Mouse (Mus musculus): ENCODE results near the gene Tmem38a.

The Tmem38a gene

DNA sequence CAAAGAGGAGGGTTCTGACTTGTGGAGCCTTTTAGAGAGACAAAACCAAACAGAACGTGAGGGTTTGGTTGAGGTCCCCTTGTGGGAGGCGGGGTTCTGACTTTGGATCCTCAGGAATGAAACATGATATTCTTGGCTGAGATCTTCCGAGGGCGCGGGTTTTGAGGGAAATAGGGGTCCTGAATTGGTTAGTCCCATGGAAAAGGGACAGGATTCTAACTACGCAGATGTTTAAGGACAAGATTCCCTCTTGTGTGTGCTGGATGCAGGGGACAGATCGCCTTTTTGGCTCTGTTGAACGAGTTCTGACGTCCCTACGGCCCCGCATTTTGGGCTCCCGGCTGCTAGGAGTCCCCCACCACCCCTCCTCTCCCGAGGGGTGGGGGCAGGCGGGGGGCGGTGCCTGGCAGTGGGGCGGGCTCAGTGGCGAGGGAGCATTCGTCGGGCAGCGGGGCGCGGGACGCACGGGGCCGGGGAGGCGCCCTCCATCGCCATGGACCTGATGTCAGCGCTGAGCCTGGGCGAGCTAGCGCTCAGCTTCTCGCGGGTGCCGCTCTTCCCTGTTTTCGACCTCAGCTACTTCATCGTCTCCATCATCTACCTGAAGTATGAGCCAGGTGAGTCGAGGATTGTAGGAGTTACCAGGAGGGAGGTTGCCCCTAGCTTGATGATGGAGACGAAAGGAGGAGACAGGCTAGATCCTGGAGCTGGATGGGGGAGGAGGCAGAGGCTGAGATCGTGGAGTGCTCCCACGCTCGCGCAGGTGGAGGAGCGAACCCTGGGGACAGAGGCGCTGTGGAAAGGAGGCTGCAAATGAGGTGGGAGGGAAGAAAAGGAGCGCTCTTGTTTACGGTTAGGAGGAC, at the start of gene Tmem38a:
TSS of gene Tmem38a (plus strand) at position 445 of the 863 bp plus-strand sequence.
- DNase-seq, result peak; percentile 86

DNA sequence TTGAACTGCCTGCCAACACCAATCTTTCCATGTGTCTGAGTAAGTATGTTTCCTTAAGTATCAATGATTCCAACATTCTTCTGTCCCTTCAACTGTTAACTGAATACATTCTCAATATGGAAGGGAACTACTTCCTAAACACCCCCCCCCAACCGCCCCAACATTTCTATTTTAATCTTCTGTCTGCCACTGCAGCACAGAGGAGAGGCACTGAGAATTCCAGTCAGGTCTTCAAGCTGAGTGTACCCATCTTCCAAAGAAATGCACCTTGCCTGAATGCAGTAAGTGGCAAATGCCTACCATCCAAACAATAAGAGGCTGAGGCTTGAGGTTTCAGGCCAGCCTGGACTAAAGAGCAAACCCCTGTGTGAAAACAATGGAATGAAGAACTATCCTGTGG, 39.8 kb upstream of the Tmem38a start:
- DNase-seq, result no peak

DNA sequence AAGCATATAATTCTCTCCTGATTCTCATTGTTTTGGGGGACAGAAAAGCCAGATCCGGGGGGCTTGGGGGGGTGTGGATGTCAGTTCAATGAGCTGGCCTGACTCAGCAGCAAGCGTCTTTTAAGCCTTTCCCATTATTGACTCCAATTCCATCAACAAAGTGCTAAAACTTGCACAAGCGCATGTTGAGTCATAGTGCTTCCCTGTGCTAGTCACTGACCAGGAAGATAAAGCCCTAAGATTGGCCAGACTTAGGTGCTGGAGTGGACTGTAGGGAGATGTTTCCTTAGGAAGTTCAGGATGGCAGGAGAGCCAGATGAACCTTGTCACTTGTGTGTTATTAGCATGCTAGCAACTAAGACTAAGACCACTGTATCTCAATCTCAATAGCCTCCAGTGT, 37.0 kb upstream of the Tmem38a start:
- no peak for DNase-seq

- peak; percentile 27 for DNase-seq
Observed at GRCm38 (mm10) chr8:72539234-72539633, 32.6 kb upstream of the Tmem38a start.

DNA sequence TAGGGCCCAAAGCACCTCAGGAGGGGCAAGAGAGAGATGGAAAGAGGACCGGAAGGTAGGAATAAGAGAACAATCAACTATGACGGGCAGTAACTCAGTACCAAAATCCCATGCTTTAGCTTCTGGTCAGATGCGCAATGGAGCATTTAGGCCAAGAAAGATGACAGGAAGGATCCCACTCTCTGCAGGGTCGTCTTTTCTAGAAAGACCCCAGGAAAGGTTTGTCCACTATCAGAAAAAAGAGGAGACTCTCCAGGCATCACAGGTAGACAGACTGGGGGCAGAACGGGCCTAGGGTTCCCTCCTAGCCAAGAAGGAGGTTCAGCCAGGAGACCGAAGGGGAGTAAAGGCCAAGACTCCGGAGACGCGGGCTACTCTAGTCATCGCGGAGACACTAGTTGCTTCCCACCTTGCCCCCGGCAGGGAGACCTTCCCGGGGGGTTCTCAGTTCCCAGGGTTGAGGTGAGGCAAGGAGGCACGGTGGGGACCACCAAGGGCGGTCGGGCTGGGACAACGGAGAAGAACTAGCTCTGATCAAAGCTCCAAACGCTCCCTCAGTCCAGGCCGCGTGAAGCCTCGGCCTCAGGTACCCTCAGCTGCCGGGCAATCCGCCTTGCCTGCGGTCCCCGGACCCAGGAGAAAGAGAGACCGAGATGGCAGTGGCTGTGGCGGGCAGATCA, 24.6 kb upstream of the Tmem38a start:
- DNase-seq, result no peak

DNA sequence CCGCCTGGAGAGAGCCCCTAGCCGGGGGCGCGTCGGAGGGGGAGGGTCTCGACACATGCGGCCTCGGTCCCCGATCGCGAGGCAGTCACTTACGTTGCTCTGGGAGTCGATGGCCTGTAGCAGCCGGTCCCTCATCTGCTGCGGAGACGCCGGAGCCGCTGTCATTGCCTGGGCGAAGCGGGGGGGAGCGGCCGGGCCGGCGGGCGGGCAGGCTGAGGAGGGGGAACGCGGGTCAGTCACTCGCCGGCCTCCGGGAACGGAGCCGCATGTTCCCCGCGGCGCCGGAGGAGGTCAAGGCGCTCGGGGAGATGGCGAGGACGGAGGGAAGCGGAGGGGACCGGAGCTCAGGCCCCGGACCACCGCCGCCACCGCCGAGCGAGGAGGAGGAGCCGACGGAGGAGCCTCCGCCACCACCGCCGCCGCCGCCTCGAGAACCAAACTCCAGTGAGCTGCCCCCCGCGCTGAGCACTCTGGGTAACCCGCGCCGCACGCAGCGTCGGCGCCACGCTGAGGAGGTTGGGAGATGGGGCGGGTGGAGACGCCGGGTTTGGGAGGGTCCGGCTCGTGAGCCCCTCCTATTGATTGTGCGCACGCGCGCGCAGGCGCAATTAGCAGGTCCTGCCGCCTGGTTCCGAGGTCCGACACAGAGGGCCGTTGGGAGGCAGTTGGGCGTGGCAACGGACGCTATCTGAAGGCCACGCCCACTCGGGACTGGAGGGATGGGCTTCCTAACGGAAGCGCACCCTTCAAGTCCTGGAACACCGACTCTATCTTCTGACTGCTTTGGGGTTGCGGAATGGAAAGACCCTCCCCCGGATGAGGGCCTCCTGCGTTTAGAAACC, 23.8 kb upstream of the Tmem38a start, which contains the start of gene Med26:
TSS of gene Med26 (minus strand) at position 469 of the 842 bp plus-strand sequence.
- peak; percentile 97 for DNase-seq

DNA sequence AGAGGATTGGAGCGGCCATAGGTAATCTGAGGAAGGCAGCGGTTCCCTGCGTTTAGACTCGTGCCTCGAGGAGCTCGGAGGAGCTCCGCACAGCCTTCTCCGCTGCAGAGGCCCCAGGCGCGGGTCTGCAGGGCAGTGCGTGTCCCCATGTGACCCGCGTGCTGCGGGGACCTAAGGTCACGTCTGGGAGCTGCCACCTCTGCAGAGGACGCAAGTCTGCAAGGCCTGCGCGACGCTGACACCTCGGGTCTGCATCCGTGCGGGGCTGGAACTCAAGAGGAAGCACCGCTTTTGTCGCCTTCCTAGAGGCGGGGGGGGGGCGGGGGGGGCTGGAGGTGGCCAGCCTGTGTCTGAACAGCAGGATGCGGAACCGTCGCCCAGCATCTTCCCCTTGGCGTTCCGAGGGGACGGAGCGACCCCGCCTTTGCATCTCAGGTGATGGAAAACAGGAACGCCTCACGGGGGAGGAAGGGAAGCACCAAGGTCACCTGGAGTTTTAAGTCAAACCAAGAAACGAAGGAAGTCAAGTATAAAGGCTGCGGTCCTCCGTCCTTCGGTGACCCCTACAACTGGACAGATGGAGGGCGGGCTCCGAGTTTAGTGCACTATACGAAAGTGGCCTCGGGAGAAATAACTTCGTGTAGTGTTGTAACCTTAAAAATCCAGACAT, 23.1 kb upstream of the Tmem38a start:
- DNase-seq, result no peak

DNA sequence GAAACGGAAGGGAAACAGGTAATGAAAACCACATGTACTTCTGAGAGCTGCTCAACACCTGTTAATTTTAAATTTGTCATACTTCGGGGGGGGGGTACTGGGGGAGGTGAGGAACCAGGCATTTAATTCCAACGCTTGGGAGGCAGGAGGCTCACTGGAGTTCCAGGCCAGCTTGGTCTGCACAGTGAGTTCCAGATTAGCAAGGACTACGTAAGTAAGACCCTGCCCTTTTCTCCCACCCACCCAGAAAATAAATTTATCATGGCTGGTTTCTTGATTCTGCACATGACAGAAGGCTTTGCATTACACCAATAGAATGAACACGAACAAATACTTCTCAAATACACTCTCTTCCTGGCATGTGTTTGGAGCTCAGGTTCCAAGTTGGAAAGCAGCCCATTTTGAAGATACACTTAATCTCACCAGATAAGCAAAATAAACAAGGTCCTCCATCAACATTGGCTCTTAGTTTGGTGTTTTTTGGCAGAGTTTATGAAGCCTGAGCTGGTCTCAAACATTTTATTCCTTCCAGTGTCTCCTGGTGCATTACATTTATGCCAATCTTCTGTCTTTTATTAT, 22.5 kb upstream of the Tmem38a start:
- no peak for DNase-seq

DNA sequence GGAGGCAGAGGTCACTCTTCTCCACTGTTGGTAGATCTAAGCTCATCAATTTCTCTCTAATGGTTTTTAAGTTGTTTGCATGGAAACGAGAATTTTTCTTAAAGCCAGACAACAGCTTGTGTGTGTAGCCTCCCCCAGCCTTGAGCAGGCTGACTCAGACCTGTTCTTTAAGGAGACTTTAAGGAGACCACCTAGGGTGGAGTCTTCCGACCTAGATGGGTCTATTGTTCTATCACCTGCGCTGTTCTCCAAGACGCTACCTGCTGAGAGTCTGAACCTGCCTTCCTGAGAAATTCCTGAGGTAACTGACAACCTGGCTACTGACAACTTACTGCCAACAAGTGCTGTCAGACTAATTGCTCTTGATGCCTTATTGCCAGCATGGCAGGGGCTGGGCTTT, 16.1 kb upstream of the Tmem38a start:
- DNase-seq, result no peak

DNA sequence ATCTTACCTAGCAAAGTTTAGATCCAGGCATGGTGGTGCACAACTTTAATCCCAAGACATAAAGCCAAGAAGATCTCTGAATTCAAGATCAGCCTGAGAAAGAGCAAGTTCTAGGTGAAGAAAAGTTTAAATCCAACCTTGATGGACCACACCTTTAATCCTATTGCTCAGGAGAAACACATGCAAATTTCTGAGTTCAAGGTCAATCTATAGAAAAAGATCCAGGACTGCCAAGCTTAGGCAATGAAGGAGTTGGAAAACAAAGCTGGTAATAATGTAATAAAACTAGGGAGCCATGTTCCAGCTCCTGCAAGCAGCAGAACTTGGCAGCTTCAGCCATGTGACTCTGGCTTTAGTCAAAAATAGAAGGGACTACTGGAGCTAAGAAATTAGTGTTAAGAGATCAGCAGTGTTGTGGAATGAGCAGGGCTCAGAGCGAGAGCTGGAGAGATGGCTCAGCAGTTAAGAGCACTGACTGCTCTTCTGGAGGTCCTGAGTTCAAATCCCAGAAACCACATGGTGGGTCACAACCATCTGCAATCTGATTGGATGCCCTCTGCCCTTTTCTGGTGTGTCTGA, 10.7 kb upstream of the Tmem38a start:
- DNase-seq, result no peak

DNA sequence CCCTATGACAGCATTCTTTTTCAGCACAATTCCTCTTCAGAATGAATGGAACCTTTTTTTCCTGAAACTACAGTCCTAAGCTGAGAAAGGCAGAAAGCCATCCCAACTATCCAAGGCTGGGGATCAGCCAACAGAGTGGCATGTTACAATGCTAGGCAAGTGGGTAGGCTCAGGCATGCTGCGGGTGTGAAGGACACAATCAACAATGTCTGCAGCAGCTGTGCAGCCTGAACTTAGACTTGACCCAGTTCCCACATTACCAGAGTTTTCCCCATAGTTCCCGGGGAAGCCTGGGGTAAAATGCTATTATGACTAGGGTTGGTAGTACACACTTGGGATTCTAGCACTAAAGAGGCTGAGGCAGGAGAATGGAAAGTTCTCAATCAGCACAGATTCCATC, 5.9 kb upstream of the Tmem38a start:
- no peak for DNase-seq

DNA sequence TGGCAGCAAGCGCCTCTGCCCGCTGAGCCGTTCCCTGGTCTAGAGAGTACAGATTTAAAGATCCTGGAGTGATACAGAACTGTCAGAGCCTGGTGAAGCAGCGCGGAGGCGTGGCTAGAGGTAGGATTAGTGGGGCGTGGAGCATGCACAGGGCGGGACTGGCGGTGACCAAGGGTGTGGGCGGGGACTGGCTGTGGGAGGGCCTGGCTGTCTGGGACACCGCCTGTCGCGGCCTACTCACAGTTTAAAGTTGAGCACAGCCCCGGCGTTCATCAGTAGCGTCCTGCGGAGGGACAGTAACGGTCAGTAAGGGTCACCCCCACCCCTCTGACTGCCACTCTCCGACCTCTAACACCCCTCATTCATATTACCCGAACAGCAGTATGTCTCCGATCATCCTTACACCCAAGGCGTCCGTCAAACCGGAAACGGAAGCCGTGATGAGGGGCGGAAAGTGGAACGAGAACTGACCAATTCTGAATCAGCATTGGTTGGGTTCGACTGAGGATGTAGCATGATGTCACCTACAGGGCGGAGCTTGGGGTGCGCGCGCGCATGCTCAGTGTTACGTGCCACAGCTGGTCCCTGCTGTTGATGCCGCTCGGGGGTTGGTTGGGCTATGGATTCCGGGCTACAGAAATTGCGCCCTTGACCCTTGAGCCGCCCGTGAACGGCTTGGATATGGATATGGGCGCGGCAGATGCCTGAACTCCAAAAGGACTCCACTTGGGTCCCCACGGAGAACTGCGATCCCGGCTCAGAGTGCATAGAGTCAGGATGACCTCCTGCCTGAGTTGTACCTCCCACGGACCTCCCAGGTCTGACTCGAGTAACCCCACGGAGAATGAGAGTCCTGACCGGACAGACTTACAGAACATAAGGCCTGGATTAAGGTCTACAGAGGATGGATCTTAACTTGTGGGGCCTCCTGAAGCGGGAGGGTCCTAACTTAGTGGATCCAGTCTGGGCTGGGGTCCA, 933 bp upstream of the Tmem38a start, which contains the start of gene Smim7:
TSS of gene Smim7 (minus strand) at position 456 of the 978 bp plus-strand sequence.
- peak; percentile 98 for DNase-seq

GRCm38 (mm10) chr8:72572507-72572906, 652 bp downstream of the Tmem38a start:
- no peak for DNase-seq

GRCm38 (mm10) chr8:72573450-72573849, 1.6 kb downstream of the Tmem38a start:
- DNase-seq, result no peak

GRCm38 (mm10) chr8:72575915-72576314, 4.1 kb downstream of the Tmem38a start:
- no peak for DNase-seq

DNA sequence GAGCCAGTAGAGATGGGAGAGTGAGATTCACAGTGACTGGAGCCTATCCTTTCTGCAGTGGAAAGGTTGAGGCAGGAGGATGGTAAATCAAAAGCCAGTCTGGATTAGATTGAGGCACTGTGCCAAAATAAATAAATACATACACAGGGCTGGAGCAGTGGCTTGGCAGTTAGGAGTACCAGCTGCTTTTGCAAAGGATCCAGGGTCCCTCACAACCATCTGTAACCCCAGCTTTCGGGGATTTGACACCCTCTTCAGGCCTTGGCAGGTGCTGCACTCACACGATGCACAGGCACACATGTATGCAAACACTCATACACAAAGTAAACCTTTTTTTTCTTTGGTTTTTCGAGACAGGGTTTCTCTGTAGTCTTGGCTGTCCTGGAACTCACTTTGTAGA, 5.4 kb downstream of the Tmem38a start:
- DNase-seq, result no peak

- no peak for DNase-seq
Observed at GRCm38 (mm10) chr8:72577941-72578340, 6.1 kb downstream of the Tmem38a start.

DNA sequence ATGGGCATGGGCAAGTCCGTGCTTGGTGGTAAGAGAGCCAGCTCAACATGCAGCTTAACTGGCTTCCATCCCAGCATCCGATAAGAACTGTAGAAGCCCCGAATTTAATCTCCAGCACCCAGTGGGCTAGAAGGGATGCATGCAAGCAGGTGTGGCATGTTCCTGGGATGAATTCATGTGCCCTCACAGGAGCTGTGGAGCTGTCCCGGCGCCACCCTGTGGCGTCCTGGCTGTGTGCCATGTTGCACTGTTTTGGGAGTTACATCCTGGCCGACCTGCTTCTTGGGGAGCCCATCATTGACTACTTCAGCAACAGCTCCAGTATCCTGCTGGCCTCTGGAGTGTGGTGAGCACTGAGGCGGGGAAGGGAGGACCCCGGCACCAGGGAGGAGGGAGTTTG, 7.5 kb downstream of the Tmem38a start:
- DNase-seq, result no peak

GRCm38 (mm10) chr8:72583056-72583771, 11.4 kb downstream of the Tmem38a start:
- DNase-seq, result peak; percentile 19

GRCm38 (mm10) chr8:72584390-72584789, 12.5 kb downstream of the Tmem38a start:
- DNase-seq, result no peak
